Mouse (Mus musculus) E14TG2a.4 (cell line): Measurements from ENCODE around the gene Slamf9.

Source experiments
- H3K27me3 ChIP-seq: 2 replicates; pipeline ENCODE4 v1.6.1; 2014; ENCODE audit warnings: low read length, control low read depth; ENCODE audit not compliant: insufficient read depth
- H3K36me3 ChIP-seq: 2 replicates; pipeline ENCODE4 v1.6.1; 2014; ENCODE audit warnings: low read length, control low read depth; ENCODE audit not compliant: insufficient read depth
- H3K4me1 ChIP-seq: replicated peaks from 2 replicates; pipeline ENCODE4 v1.6.1; 2014; ENCODE audit warnings: low read depth, low read length, control low read depth
- H3K4me3 ChIP-seq: replicated peaks from 2 replicates; pipeline ENCODE4 v1.5.1; 2014; ENCODE audit warnings: mild to moderate bottlenecking, low read length
- H3K9me3 ChIP-seq: 2 replicates; pipeline ENCODE4 v1.6.1; 2014; ENCODE audit warnings: low read length, control low read depth
- CTCF ChIP-seq: conservative IDR thresholded peaks from 2 replicates; pipeline ENCODE4 v1.5.1; 2014; ENCODE audit warnings: low read length
- NANOG ChIP-seq: IDR thresholded peaks from 2 replicates; pipeline ENCODE4 v1.6.1; 2014; ENCODE audit warnings: borderline replicate concordance, low read length, mixed read lengths
- POU5F1 ChIP-seq: IDR thresholded peaks from 2 replicates; pipeline ENCODE4 v1.6.1; 2014; ENCODE audit warnings: low read length, borderline replicate concordance

Slamf9 gene

DNA sequence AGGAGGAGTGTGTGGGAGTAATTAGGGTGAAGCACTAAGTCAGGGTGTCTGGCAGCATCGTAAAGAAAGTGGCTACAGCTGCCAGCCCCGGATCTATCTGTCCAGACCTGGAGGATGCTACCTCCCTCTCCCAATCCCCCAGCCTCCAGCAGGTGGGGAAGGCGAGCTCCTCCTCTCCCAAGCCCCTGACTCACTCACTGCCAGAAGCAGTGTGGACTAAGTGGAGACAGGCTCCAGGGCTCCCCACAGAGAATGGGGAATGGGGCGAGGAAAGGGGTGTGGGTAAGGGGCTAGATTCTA, 8.2 kb downstream of the Slamf9 start:
- peaks cover 49% of the 10 kb centered on the region for H3K4me1 ChIP-seq
- H3K9me3 ChIP-seq, result no peaks in the 10 kb centered on the region
- peak overlapping the region; percentile 83 for H3K4me3 ChIP-seq
- H3K27me3 ChIP-seq, result peaks cover 25% of the 10 kb centered on the region
- TF ChIP-seq POU5F1 (no peak), CTCF (no peak), NANOG (no peak)
- peaks cover 34% of the 10 kb centered on the region for H3K36me3 ChIP-seq

DNA sequence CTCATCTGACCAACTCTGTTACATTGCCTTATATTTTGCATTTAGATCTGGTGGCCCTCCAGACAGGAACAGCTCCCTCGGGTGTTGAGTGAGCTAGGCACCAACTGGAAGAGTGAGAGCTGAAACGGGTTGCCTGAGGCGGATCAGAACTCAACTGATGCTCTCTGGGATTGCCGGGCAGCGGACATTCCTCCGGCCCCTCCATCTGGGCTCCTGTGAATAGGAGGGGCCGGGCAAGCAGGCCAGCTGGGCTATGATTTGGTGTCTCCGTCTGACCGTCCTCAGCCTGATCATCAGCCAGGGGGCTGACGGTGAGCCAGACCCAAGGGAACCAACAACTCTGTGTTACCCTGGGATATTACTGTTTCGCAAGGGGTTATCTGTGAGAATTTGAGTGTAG, 9.1 kb downstream of the Slamf9 start:
- Histone ChIP-seq H3K9me3 (no peaks in the 10 kb centered on the region), H3K36me3 (peaks cover 34% of the 10 kb centered on the region), H3K27me3 (peaks cover 19% of the 10 kb centered on the region), H3K4me1 (peaks cover 49% of the 10 kb centered on the region), H3K4me3 (no peak overlapping the region)
- TF ChIP-seq CTCF (no peak), POU5F1 (no peak), NANOG (no peak)

DNA sequence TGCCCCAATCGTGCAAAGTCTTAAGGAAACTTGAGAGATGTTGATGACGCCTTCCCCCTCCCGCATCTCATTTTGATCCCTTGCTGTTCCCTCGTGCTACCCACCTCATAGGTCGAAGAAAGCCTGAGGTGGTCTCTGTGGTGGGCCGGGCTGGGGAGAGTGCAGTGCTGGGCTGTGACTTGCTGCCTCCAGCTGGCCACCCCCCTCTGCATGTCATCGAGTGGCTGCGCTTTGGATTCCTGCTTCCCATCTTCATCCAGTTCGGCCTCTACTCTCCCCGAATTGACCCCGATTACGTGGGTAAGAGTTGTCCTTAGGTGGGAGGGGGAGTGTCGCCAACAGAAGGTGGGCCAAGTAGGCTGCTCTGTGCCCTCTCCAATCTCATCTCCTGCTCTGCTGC, 9.5 kb downstream of the Slamf9 start:
- H3K4me1 ChIP-seq, result peaks cover 53% of the 10 kb centered on the region
- H3K4me3 ChIP-seq, result no peak overlapping the region
- no peak for TF ChIP-seq NANOG
- TF ChIP-seq CTCF, result no peak
- no peak for TF ChIP-seq POU5F1
- peaks cover 34% of the 10 kb centered on the region for H3K36me3 ChIP-seq
- peaks cover 15% of the 10 kb centered on the region for H3K27me3 ChIP-seq
- no peaks in the 10 kb centered on the region for H3K9me3 ChIP-seq

GRCm38 (mm10) chr1:172485821-172486220, 10.7 kb downstream of the Slamf9 start:
- peaks cover 9% of the 10 kb centered on the region for H3K27me3 ChIP-seq
- peaks cover 34% of the 10 kb centered on the region for H3K36me3 ChIP-seq
- H3K9me3 ChIP-seq, result no peaks in the 10 kb centered on the region
- H3K4me3 ChIP-seq, result no peak overlapping the region
- H3K4me1 ChIP-seq, result peaks cover 54% of the 10 kb centered on the region
- no peak for TF ChIP-seq POU5F1

DNA sequence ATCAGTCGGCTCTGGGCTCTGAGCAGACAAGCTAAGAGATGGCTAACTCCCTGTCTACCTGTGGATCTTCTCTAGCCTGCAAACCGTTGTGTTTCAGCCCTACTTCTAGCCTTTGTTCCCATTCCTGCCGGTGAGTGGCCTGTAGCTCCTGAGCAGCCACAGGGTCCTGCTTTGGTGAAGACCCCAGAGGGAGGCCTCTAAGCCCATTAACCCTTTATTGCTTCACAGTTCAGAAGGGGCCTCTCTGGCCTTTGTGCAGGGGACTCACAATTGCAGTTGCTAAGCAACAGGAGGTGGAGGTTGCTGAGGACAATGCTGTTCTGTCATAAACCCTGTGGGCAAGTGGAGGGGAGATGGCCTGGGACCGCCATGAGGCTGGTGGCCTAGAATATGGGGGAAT, 11.1 kb downstream of the Slamf9 start:
- TF ChIP-seq NANOG (no peak), CTCF (no peak), POU5F1 (no peak)
- H3K4me3 ChIP-seq, result no peak overlapping the region
- peaks cover 8% of the 10 kb centered on the region for H3K27me3 ChIP-seq
- H3K4me1 ChIP-seq, result peaks cover 50% of the 10 kb centered on the region
- no peaks in the 10 kb centered on the region for H3K9me3 ChIP-seq
- peaks cover 36% of the 10 kb centered on the region for H3K36me3 ChIP-seq

DNA sequence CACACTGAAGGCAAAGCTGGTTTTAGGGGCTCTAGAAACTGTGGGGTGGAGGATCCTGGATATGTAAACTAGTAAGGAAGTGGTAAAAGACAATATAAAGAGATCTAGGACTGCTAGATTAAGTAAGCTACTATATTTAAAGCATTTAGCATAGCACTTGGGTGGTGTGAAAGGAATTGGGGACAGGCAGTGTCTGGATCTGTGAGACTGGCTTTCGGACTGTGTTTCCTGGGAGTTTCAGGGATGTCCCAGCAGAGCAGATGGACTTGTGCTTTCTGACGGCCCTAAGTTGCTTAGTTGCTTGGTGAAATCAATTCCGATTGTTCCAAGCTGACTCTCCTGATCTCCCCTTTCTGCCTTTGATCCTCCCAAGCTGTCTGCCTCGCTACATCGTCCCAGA, 11.5 kb downstream of the Slamf9 start:
- H3K36me3 ChIP-seq, result peaks cover 40% of the 10 kb centered on the region
- H3K4me1 ChIP-seq, result peaks cover 49% of the 10 kb centered on the region
- TF ChIP-seq NANOG, result no peak
- TF ChIP-seq POU5F1, result no peak
- TF ChIP-seq CTCF, result no peak
- no peaks in the 10 kb centered on the region for H3K9me3 ChIP-seq
- peaks cover 8% of the 10 kb centered on the region for H3K27me3 ChIP-seq
- H3K4me3 ChIP-seq, result no peak overlapping the region

- no peak overlapping the region for H3K4me3 ChIP-seq
- peaks cover 51% of the 10 kb centered on the region for H3K36me3 ChIP-seq
- H3K9me3 ChIP-seq, result no peaks in the 10 kb centered on the region
- H3K27me3 ChIP-seq, result peaks cover 8% of the 10 kb centered on the region
- peaks cover 49% of the 10 kb centered on the region for H3K4me1 ChIP-seq
- TF ChIP-seq POU5F1 (no peak), CTCF (no peak), NANOG (no peak)
These were observed 12.7 kb downstream of the Slamf9 start for GRCm38 (mm10) chr1:172487859-172488258.

DNA sequence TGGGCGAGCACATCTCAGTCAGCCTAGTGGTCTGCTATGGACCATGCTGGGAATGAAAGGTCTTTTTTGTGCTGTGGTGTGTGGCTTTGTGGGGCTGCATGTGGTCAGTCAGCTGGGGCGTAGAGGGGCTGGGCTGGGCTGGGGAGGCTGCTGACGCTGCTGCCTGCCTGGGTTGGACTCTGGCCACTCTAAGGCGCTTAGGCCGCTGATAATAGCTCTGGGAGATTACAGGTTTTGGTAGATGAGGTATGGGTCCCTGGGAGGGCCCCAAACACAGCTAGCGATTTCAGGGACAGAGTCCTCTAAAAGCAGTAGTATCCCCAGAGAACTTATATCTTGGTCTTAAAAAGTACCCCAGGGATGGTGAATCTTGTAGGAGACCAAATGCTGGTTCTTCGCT, 13.7 kb downstream of the Slamf9 start:
- TF ChIP-seq CTCF (no peak), NANOG (no peak), POU5F1 (no peak)
- Histone ChIP-seq H3K9me3 (no peaks in the 10 kb centered on the region), H3K27me3 (0 out of 2 replicates have a peak, but pooled peaks cover 4% of the 10 kb centered on the region), H3K4me1 (peaks cover 49% of the 10 kb centered on the region), H3K36me3 (peaks cover 61% of the 10 kb centered on the region), H3K4me3 (no peak overlapping the region)

GRCm38 (mm10) chr1:172489585-172490250, 14.6 kb downstream of the Slamf9 start:
- Histone ChIP-seq H3K27me3 (no peaks in the 10 kb centered on the region), H3K36me3 (peaks cover 64% of the 10 kb centered on the region), H3K4me1 (peaks cover 45% of the 10 kb centered on the region), H3K4me3 (peak overlapping the region; percentile 76), H3K9me3 (no peaks in the 10 kb centered on the region)
- TF ChIP-seq NANOG (no peak), CTCF (no peak), POU5F1 (no peak)
